ENCODE assay signal across 23 mouse cellular contexts in genomic region chr11:78968121-78968520, GRCm38 (mm10). TPM values are rescaled to one million over a fixed set of nuclear protein-coding genes. Genes with fewer than 3 reads are reported as not detected.
DNase-seq lines count a peak whose midpoint lies in the region; ATAC-seq and TF ChIP-seq lines count a peak whose summit lies in the region.
"Had no signal": no experiment of that assay in that cellular context is flagged by ENCODE, and none has a peak within 500 bp of the region (broad histone marks: within the 10 kb centered on the region; RNA-seq: fewer than 3 reads in every experiment).

No protein-coding gene starts in this region.

- 80% methylated on average over 4 of the region's 4 CpGs for WGBS in kidney, adult 2 months
- 73% methylated on average over 4 of the region's 4 CpGs for WGBS in kidney, embryonic 15.5 days

- H3K27ac ChIP-seq in kidney, adult 2 months (ENCODE audit: insufficient read depth, low read depth, low read length), result no peak overlapping the region
- no peak overlapping the region for H3K27ac ChIP-seq in kidney, embryonic 15.5 days
- peak overlapping the region; percentile 77 for H3K27ac ChIP-seq in brown adipose tissue, adult 24 weeks (replicated peaks; ENCODE audit: low read depth, low read length)
- H3K27ac ChIP-seq: embryonic facial prominence, embryonic 12.5 days; embryonic facial prominence, embryonic 15.5 days; heart, embryonic 13.5 days; hindbrain, embryonic 14.5 days; hindbrain, postnatal 0 days had no signal

- H3K4me1 ChIP-seq in kidney, adult 2 months (ENCODE audit: control insufficient read depth, insufficient read depth, low read length), result no peaks in the 10 kb centered on the region
- H3K4me1 ChIP-seq in kidney, embryonic 15.5 days, result peaks cover 10% of the 10 kb centered on the region
- peaks cover 48% of the 10 kb centered on the region for H3K4me1 ChIP-seq in E14TG2a.4 (replicated peaks; ENCODE audit: low read depth, low read length)
- peaks cover 19% of the 10 kb centered on the region for H3K4me1 ChIP-seq in brown adipose tissue, adult 24 weeks (ENCODE audit: control insufficient read depth, insufficient read depth, insufficient read length, low read length)

- no peaks in the 10 kb centered on the region for H3K9me3 ChIP-seq in kidney, embryonic 15.5 days (replicated peaks)
- H3K9me3 ChIP-seq in E14TG2a.4 (ENCODE audit: low read length), result no peaks in the 10 kb centered on the region
- H3K9me3 ChIP-seq: embryonic facial prominence, embryonic 12.5 days; embryonic facial prominence, embryonic 15.5 days; heart, embryonic 13.5 days had no signal

- TF ChIP-seq POLR2A in kidney, adult 2 months (IDR thresholded peaks at IDR 0.05; ENCODE audit: low read depth, low read length), result no peak

- H3K27me3 ChIP-seq in kidney, adult 2 months (replicated peaks; ENCODE audit: control insufficient read depth, insufficient read depth, low read length), result no peaks in the 10 kb centered on the region
- no peaks in the 10 kb centered on the region for H3K27me3 ChIP-seq in kidney, embryonic 15.5 days
- H3K27me3 ChIP-seq in E14TG2a.4 (ENCODE audit: insufficient read depth, low read length), result no peaks in the 10 kb centered on the region
- H3K27me3 ChIP-seq: CH12.LX; embryonic facial prominence, embryonic 12.5 days; embryonic facial prominence, embryonic 15.5 days had no signal

- no peak for TF ChIP-seq CTCF in kidney, adult 2 months (conservative IDR thresholded peaks at IDR 0.05; ENCODE audit: insufficient read depth, insufficient read length, low read depth, low read length)
- no peak for TF ChIP-seq CTCF in E14TG2a.4 (conservative IDR thresholded peaks at IDR 0.05; ENCODE audit: low read length)

- peak; percentile 17 for DNase-seq in adrenal gland, postnatal 14 days
- DNase-seq in adrenal gland, postnatal 25 days, result no peak
- peak; percentile 16 for DNase-seq in kidney, adult 2 months
- DNase-seq in frontal cortex, adult 2 months (ENCODE audit: extremely low spot score in 1 of 2, low spot score in 1 of 2), result no peak
- DNase-seq: cerebellum, adult 11 months; cerebellum, adult 2 months; cerebellum, adult 9-11 months; cerebellum, postnatal 25 days had no signal

- H3K4me3 ChIP-seq in kidney, adult 2 months (ENCODE audit: insufficient read depth, low read depth, low read length), result no peak overlapping the region
- no peak overlapping the region for H3K4me3 ChIP-seq in kidney, embryonic 15.5 days (replicated peaks)
- 0 out of 2 replicates have a peak overlapping the region, but pooled peaks have one; percentile 8 for H3K4me3 ChIP-seq in E14TG2a.4 (replicated peaks; ENCODE audit: low read length)
- H3K4me3 ChIP-seq in brown adipose tissue, adult 24 weeks (ENCODE audit: insufficient read depth, low read depth, low read length), result no peak overlapping the region
- H3K4me3 ChIP-seq: embryonic facial prominence, embryonic 12.5 days; embryonic facial prominence, embryonic 15.5 days; heart, embryonic 13.5 days had no signal

- H3K4me2 ChIP-seq in kidney, embryonic 15.5 days, result no peak overlapping the region
- H3K4me2 ChIP-seq: embryonic facial prominence, embryonic 12.5 days; embryonic facial prominence, embryonic 15.5 days; heart, embryonic 13.5 days; hindbrain, embryonic 14.5 days had no signal

- no peaks in the 10 kb centered on the region for H3K36me3 ChIP-seq in kidney, adult 2 months (ENCODE audit: control insufficient read depth, insufficient read depth, low read length)
- no peaks in the 10 kb centered on the region for H3K36me3 ChIP-seq in kidney, embryonic 15.5 days
- no peaks in the 10 kb centered on the region for H3K36me3 ChIP-seq in E14TG2a.4 (ENCODE audit: insufficient read depth, low read length)
- H3K36me3 ChIP-seq: embryonic facial prominence, embryonic 12.5 days; embryonic facial prominence, embryonic 15.5 days; heart, embryonic 13.5 days had no signal

- no peak for ATAC-seq in kidney, embryonic 15.5 days (replicated peaks; ENCODE audit: low FRiP score)
- ATAC-seq: forebrain, embryonic 14.5 days; forebrain, postnatal 0 days; hindbrain, postnatal 0 days; intestine, embryonic 16.5 days had no signal

- H3K9ac ChIP-seq in kidney, embryonic 15.5 days, result no peak overlapping the region
- H3K9ac ChIP-seq: embryonic facial prominence, embryonic 12.5 days; embryonic facial prominence, embryonic 15.5 days; forebrain, postnatal 0 days; heart, embryonic 13.5 days; hindbrain, embryonic 14.5 days had no signal

RNA-seq across cellular contexts. Expression of gene Lgals9, which starts 16.6 kb away (rescaled TPM):
- 39.8 and 79.2 TPM in 2 replicates for total RNA-seq in adrenal gland, postnatal 14 days (2021)
- total RNA-seq in adrenal gland, postnatal 25 days (2021), result 18.5 and 21.8 TPM in 2 replicates
- 55.3 and 63.4 TPM in 2 replicates for polyA plus RNA-seq in kidney, adult 2 months (2012; rRNA removed)
- 40.5 and 49.9 TPM in 2 replicates for polyA plus RNA-seq in kidney, embryonic 15.5 days (2015; fragmentation: Nextera tagmentation; extraction: Ambion mirVana)
- polyA plus RNA-seq in brown adipose tissue, adult 24 weeks (2012; ENCODE audit: insufficient read depth, insufficient read length, missing spikeins), result 39.6 and 55.8 TPM in 2 replicates
- 15.0 and 17.9 TPM in 2 replicates for polyA plus RNA-seq in frontal cortex, adult 2 months (2012; rRNA removed)

RNA-seq across cellular contexts. Expression of gene Nos2, which starts 47.5 kb away (rescaled TPM):
- 2.8 and 4.1 TPM in 2 replicates for total RNA-seq in adrenal gland, postnatal 14 days (2021)
- 2.0 and 2.4 TPM in 2 replicates for total RNA-seq in adrenal gland, postnatal 25 days (2021)
- 1.5 TPM in 2 replicates for polyA plus RNA-seq in kidney, adult 2 months (2012; rRNA removed)
- polyA plus RNA-seq in kidney, embryonic 15.5 days (2015; fragmentation: Nextera tagmentation; extraction: Ambion mirVana), result 2.0 and 2.6 TPM in 2 replicates
- 2.6 and 3.8 TPM in 2 replicates for polyA plus RNA-seq in brown adipose tissue, adult 24 weeks (2012; ENCODE audit: insufficient read depth, insufficient read length, missing spikeins)
- polyA plus RNA-seq in frontal cortex, adult 2 months (2012; rRNA removed), result 1.0 and 1.1 TPM in 2 replicates
- total RNA-seq: common myeloid progenitor, adult 5-6 weeks; MEL had no signal
- polyA plus RNA-seq: inflammation-experienced regulatory T-cells, adult 6 months had no signal

Comparison
In these comparisons a context has a peak if more than half of its experiments do, and no peak if none do; other contexts are left out.
1. DNase-seq: peak in adrenal gland, postnatal 14 days (single experiment) and kidney, adult 2 months (single experiment); none in adrenal gland, postnatal 25 days (single experiment) and frontal cortex, adult 2 months (0 of 2).